Mouse (Mus musculus) MEL (cell line): ENCODE data around the gene Oxnad1. TPM values are rescaled to one million over a fixed set of nuclear protein-coding genes. Genes with fewer than 3 reads are reported as not detected.

ENCODE experiments used
- DNase-seq: peaks from one replicate; pipeline ENCODE4 v3.0.0; 2011; ENCODE audit warnings: low read depth, low spot score
- H3K27ac ChIP-seq: 2 replicates; pipeline ENCODE4 v1.5.1; 2012; ENCODE audit warnings: low read depth, mild to moderate bottlenecking, control low read depth, low read length, moderate library complexity; ENCODE audit not compliant: control insufficient read depth
- H3K27me3 ChIP-seq, 2 experiments: fragments of 150-350 bp in 1 of 2; sonication (generic) in 1 of 2; 2 replicates each; pipeline ENCODE4 v1.6.1; 2012; ENCODE audit warnings: low read length in 2 of 2, mild to moderate bottlenecking in 2 of 2, improper control_type of control experiment in 1 of 2, moderate library complexity in 1 of 2; ENCODE audit not compliant: insufficient read depth in 2 of 2, control insufficient read depth in 1 of 2
- H3K36me3 ChIP-seq, 2 experiments: 2 replicates each; pipeline ENCODE4 v1.6.1; 2012 to 2014; ENCODE audit warnings: low read length in 2 of 2, improper control_type of control experiment in 1 of 2, inconsistent platforms in 1 of 2, mild to moderate bottlenecking in 1 of 2; ENCODE audit not compliant: insufficient read depth in 2 of 2, control insufficient read depth in 1 of 2
- H3K4me1 ChIP-seq, 2 experiments: fragments of 150-350 bp in 1 of 2; sonication (generic) in 1 of 2; 2 replicates each; pipeline ENCODE4 v1.6.1; 2012; ENCODE audit warnings: low read length in 2 of 2, improper control_type of control experiment in 1 of 2, mild to moderate bottlenecking in 1 of 2; ENCODE audit not compliant: insufficient read depth in 2 of 2, control insufficient read depth in 1 of 2
- H3K4me3 ChIP-seq, 2 experiments: fragments of 150-350 bp in 1 of 2; sonication (generic) in 1 of 2; 2 replicates each; pipeline ENCODE4 v1.5.1; 2012; ENCODE audit warnings: low read depth in 2 of 2, low read length in 2 of 2, mild to moderate bottlenecking in 2 of 2, moderate library complexity in 2 of 2, control low read depth in 1 of 2, improper control_type of control experiment in 1 of 2; ENCODE audit not compliant: control insufficient read depth in 1 of 2, insufficient read depth in 1 of 2
- H3K79me2 ChIP-seq: 2 replicates; pipeline ENCODE4 v1.6.1; 2012; ENCODE audit warnings: mild to moderate bottlenecking, low read length, moderate library complexity; ENCODE audit not compliant: control insufficient read depth, poor library complexity, insufficient read depth
- H3K9ac ChIP-seq: 2 replicates; pipeline ENCODE4 v1.6.1; 2012; ENCODE audit warnings: low read depth, mild to moderate bottlenecking, control low read depth, low read length, moderate library complexity; ENCODE audit not compliant: control insufficient read depth, poor library complexity, severe bottlenecking
- H3K9me3 ChIP-seq: fragments of 150-350 bp; sonication (generic); replicated peaks from 2 replicates; pipeline ENCODE4 v1.6.1; 2012; ENCODE audit warnings: mild to moderate bottlenecking, low read length, improper control_type of control experiment, moderate library complexity; ENCODE audit not compliant: insufficient read depth
- BHLHE40 ChIP-seq: IDR thresholded peaks from 2 replicates; pipeline ENCODE4 v1.6.1; 2012; ENCODE audit warnings: low read depth, mild to moderate bottlenecking, inconsistent platforms, low read length, improper control_type of control experiment, borderline replicate concordance
- ELF1 ChIP-seq: IDR thresholded peaks from 2 replicates; pipeline ENCODE4 v1.6.1; 2014; ENCODE audit warnings: low read depth, mild to moderate bottlenecking, inconsistent platforms, low read length, improper control_type of control experiment, moderate library complexity
- EP300 ChIP-seq, 2 experiments: IDR thresholded peaks; 2 replicates each; pipeline ENCODE4 v1.6.1; 2011; ENCODE audit warnings: improper control_type of control experiment in 2 of 2, low read length in 2 of 2, low read depth in 1 of 2, mild to moderate bottlenecking in 1 of 2
- ETS1 ChIP-seq: IDR thresholded peaks from 2 replicates; pipeline ENCODE4 v1.6.1; 2012; ENCODE audit warnings: low read depth, mild to moderate bottlenecking, inconsistent platforms, low read length, improper control_type of control experiment, moderate library complexity
- HCFC1 ChIP-seq: IDR thresholded peaks from 2 replicates; pipeline ENCODE4 v1.6.1; 2012; ENCODE audit warnings: low read depth, mild to moderate bottlenecking, inconsistent platforms, low read length, improper control_type of control experiment, moderate library complexity
- KAT2A ChIP-seq: conservative IDR thresholded peaks from 2 replicates; pipeline ENCODE4 v1.6.1; 2012; ENCODE audit warnings: low read depth, low read length, improper control_type of control experiment, inconsistent platforms
- MAFK ChIP-seq: IDR thresholded peaks from 2 replicates; pipeline ENCODE4 v1.6.1; 2011; ENCODE audit warnings: low read depth, mild to moderate bottlenecking, low read length, improper control_type of control experiment, borderline replicate concordance
- MXI1 ChIP-seq: IDR thresholded peaks from 2 replicates; pipeline ENCODE4 v1.6.1; 2011; ENCODE audit warnings: mild to moderate bottlenecking, low read depth, low read length, improper control_type of control experiment
- MYC ChIP-seq: IDR thresholded peaks from 2 replicates; pipeline ENCODE4 v1.6.1; 2011; ENCODE audit warnings: low read depth, mild to moderate bottlenecking, low read length, improper control_type of control experiment, moderate library complexity
- NRF1 ChIP-seq: IDR thresholded peaks from 2 replicates; pipeline ENCODE4 v1.6.1; 2014; ENCODE audit warnings: low read depth, mild to moderate bottlenecking, inconsistent platforms, low read length, improper control_type of control experiment, moderate library complexity; ENCODE audit not compliant: poor library complexity, insufficient read depth, severe bottlenecking
- RCOR1 ChIP-seq: IDR thresholded peaks from 2 replicates; pipeline ENCODE4 v1.6.1; 2012; ENCODE audit warnings: low read depth, mild to moderate bottlenecking, inconsistent platforms, low read length, improper control_type of control experiment
- SIN3A ChIP-seq: IDR thresholded peaks from 2 replicates; pipeline ENCODE4 v1.6.1; 2012; ENCODE audit warnings: low read length, improper control_type of control experiment, inconsistent platforms
- SMC3 ChIP-seq: IDR thresholded peaks from 2 replicates; pipeline ENCODE4 v1.6.1; 2011; ENCODE audit warnings: low read depth, low read length, improper control_type of control experiment
- TAL1 ChIP-seq: IDR thresholded peaks from 2 replicates; pipeline ENCODE4 v1.6.1; 2012; ENCODE audit warnings: mild to moderate bottlenecking, inconsistent platforms, low read length, moderate library complexity, mixed read lengths
- TBP ChIP-seq: IDR thresholded peaks from 2 replicates; pipeline ENCODE4 v1.8.0; 2011; ENCODE audit warnings: low read depth, low read length, improper control_type of control experiment
- TCF12 ChIP-seq: IDR thresholded peaks from 2 replicates; pipeline ENCODE4 v1.6.1; 2014; ENCODE audit warnings: low read depth, mild to moderate bottlenecking, inconsistent platforms, low read length, improper control_type of control experiment, moderate library complexity
- UBTF ChIP-seq: IDR thresholded peaks from 2 replicates; pipeline ENCODE4 v1.6.1; 2012; ENCODE audit warnings: low read depth, mild to moderate bottlenecking, inconsistent platforms, low read length, improper control_type of control experiment, moderate library complexity, borderline replicate concordance; ENCODE audit not compliant: insufficient read depth
- ZKSCAN1 ChIP-seq: IDR thresholded peaks from 2 replicates; pipeline ENCODE4 v1.6.1; 2012; ENCODE audit warnings: low read depth, mild to moderate bottlenecking, inconsistent platforms, low read length, improper control_type of control experiment, moderate library complexity
- ZMIZ1 ChIP-seq: IDR thresholded peaks from 2 replicates; pipeline ENCODE4 v1.6.1; 2012; ENCODE audit warnings: low read depth, mild to moderate bottlenecking, inconsistent platforms, low read length, improper control_type of control experiment, moderate library complexity
- ZNF384 ChIP-seq: IDR thresholded peaks from 2 replicates; pipeline ENCODE4 v1.6.1; 2012; ENCODE audit warnings: low read depth, mild to moderate bottlenecking, inconsistent platforms, low read length, improper control_type of control experiment
- polyA plus RNA-seq, 2 experiments: library from polyadenylated mRNA; stranded (reverse) in 1 of 2; unstranded in 1 of 2; fragments of >175 nt in 1 of 2; fragments of >200 nt in 1 of 2; gene quantifications; 2 replicates each; pipeline versions ENCODE4 v1.2.1 to v1.2.4; 2012; ENCODE audit warnings: low replicate concordance in 2 of 2, low read depth in 1 of 2; ENCODE audit not compliant: insufficient read length in 2 of 2, insufficient read depth in 1 of 2, missing spikeins in 1 of 2
- total RNA-seq: library from RNA; depleted of rRNA; stranded (reverse); fragments of 300-350 nt; gene quantifications from 2 replicates; pipeline ENCODE4 v1.2.3, GENCODE M21; 2012

Oxnad1 gene
- total and polyA plus RNA-seq, 3 experiments: 54.8 to 244 (median 82.1) TPM

DNA sequence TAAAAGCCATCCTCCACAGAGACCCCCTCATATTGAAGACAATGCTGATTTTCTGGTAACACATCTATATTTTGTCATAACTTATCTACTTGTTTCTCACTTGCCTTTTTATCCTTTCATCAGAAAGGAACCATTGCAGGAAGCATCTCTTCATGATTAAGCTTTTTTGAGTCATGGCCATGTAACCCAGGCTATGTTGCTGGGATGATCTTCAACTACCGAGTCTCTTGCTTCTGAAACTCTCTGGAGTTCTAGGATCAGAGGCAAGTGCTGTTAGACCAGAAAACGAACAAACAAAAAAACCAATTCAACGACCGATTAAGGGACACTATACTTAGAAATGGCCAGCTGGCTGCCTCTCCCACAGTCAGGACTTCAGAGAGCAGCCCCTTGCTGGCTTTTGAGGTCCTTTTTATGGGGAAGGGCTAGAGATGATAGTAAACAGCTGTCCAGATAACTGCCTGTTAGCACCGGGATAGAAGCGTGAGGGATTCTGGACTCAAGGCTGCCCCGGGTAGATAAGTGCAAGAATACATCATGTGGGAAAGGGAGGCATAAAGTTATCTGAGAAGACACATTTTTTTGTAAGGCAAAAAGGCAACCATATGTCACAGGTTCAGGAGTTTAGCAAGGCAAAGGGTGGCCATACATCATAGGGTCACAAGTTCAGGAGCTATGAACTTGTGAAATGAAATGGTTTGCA lies 60.8 kb downstream of the Oxnad1 start (continued):
- no peak for TF ChIP-seq SMC3
- TF ChIP-seq ZKSCAN1: no peak
- TF ChIP-seq MAFK: 0 out of 2 replicates have a peak, but pooled peaks have one; percentile 27
- peak; percentile 88 to 96 for TF ChIP-seq EP300 (IDR thresholded peaks at IDR 0.05; ENCODE audit: low read depth in 1 of 2, low read length in 2 of 2)
- no peak for TF ChIP-seq KAT2A
- peak; percentile 60 for TF ChIP-seq ZNF384
- TF ChIP-seq ETS1: peak; percentile 98
- TF ChIP-seq, all 39 proteins: peak for 19

DNA sequence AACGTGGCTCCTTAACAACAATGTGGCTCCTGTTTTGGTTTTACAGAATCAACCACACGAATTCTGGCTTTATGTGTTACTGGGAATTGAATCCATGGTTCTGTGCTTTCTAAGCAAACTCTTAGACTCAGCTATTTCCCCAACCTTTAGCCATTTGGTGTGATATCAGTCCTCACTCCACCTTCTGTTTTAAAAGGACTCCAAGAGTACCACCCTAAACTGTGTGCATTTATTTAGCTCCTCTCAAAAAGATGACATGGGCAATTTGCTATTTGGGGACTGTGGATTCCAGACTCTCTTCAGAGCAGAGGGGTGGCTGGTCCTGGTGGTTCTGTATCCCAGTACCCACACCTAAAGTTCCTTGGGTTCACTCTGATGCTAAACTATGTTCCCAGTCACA lies 61.4 kb downstream of the Oxnad1 start:
- Histone ChIP-seq H3K27ac (peak overlapping the region; percentile 85), H3K9me3 (no peaks in the 10 kb centered on the region), H3K79me2 (no peaks in the 10 kb centered on the region), H3K36me3 (peaks cover 0 to 12% of the 10 kb centered on the region in 2 experiments; a peak in 2 of 4 replicates), H3K9ac (no peak overlapping the region), H3K27me3 (no peaks in the 10 kb centered on the region), H3K4me1 (peaks cover 8 to 12% of the 10 kb centered on the region in 2 experiments), H3K4me3 (peak overlapping the region in 1 of 2 experiments; percentile 7; a peak in 1 of 4 replicates)
- TF ChIP-seq UBTF (no peak), TCF12 (no peak), TBP (no peak)
- DNase-seq: no peak

GRCm38 (mm10) chr14:32150872-32151271 lies 65.7 kb downstream of the Oxnad1 start:
- Histone ChIP-seq H3K36me3 (peaks cover 0 to 6% of the 10 kb centered on the region in 2 experiments; a peak in 2 of 4 replicates), H3K4me3 (no peak overlapping the region), H3K9me3 (no peaks in the 10 kb centered on the region), H3K79me2 (no peaks in the 10 kb centered on the region), H3K27ac (no peak overlapping the region), H3K27me3 (no peaks in the 10 kb centered on the region), H3K4me1 (peaks cover 5 to 7% of the 10 kb centered on the region in 2 experiments), H3K9ac (no peak overlapping the region)
- TF ChIP-seq MYC (no peak), SIN3A (no peak), ETS1 (no peak), RCOR1 (no peak), ZKSCAN1 (no peak), TCF12 (no peak), ZMIZ1 (no peak), KAT2A (no peak), HCFC1 (no peak), BHLHE40 (no peak), MXI1 (no peak), NRF1 (no peak), TAL1 (no peak), ELF1 (no peak), ZNF384 (no peak)
- DNase-seq: no peak
